Mouse (Mus musculus) testis, adult 2 months (tissue): ENCODE measurements around the gene Syne2.

Experiments used
- CTCF ChIP-seq: fragments of 200-500 bp; IDR thresholded peaks from 2 replicates; pipeline ENCODE4 v1.5.1; 2012; ENCODE audit warnings: low read depth, mild to moderate bottlenecking, inconsistent platforms, low read length, moderate library complexity; ENCODE audit not compliant: control insufficient read depth, insufficient read depth, insufficient replicate concordance
- POLR2A ChIP-seq: fragments of 200-500 bp; IDR thresholded peaks from 2 replicates; pipeline ENCODE4 v1.6.1; 2012; ENCODE audit warnings: low read depth, mild to moderate bottlenecking, inconsistent platforms, low read length, moderate library complexity; ENCODE audit not compliant: control insufficient read depth

DNA sequence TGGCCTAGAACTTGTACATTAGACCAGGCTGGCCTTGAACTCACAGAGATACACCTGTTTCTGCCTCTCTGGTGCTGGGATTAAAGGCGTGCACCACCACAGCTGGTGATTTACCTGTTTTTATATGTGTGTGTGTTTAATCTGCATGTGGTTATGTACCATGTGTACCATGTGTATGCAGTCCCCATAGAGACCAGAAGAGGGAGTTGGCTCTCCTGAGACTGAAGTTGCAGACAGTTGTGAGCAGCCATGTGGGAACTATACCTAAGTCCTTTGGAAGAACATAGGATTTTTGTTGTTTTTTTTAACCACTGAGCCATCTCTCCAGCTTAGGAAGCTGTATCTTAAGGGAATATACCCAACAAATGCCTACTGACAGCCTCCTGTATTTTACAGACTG is 134.1 kb downstream of the Syne2 start:
- TF ChIP-seq POLR2A (no peak), CTCF (no peak)
